Mouse (Mus musculus): ENCODE results near the gene Ski. TPM values are rescaled to one million over a fixed set of nuclear protein-coding genes. Genes with fewer than 3 reads are reported as not detected.

Gene Ski
- polyA plus RNA-seq, 1 experiment from 2014 or later: 15.1 TPM

DNA sequence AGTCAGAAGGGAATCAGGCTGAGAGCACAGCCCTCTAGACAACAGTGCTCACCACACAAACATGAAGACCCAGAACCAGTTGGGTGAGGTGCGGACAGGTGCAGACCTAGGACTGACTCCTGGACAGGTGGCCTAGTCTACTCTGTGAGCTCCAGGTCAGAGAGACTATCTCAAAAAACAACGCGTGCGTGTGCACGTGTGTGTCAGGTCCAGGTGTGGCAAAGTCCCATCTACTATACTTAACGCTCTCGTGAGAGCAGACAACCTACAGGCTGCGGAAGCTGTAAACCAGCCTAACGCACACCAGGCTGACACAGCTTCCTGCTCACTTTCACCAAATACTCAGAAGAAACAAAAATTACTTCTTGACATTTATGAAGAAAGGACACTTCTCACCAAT is 27.2 kb downstream of the Ski start:
- WGBS: 88% methylated on average over 9 of the region's 9 CpGs
- peaks cover 35% of the 10 kb centered on the region for H3K4me1 ChIP-seq (ENCODE audit: control insufficient read depth, insufficient read depth, low read length)
- H3K4me2 ChIP-seq (ENCODE audit: low read depth): no peak overlapping the region
- H3K9ac ChIP-seq (ENCODE audit: low read length): no peak overlapping the region
- no peaks in the 10 kb centered on the region for H3K9me3 ChIP-seq (ENCODE audit: control insufficient read depth, low read length)
- ATAC-seq (ENCODE audit: insufficient read depth, low FRiP score, low TSS enrichment): no peak
- H3K4me3 ChIP-seq (ENCODE audit: low read depth, low read length): no peak overlapping the region
- H3K27ac ChIP-seq (ENCODE audit: low read depth, low read length): no peak overlapping the region
- H3K27me3 ChIP-seq (ENCODE audit: control insufficient read depth, insufficient read depth, low read length): no peaks in the 10 kb centered on the region
- no peak for DNase-seq (ENCODE audit: low spot score)
- no peaks in the 10 kb centered on the region for H3K36me3 ChIP-seq (ENCODE audit: control insufficient read depth, insufficient read depth, low read length)

DNA sequence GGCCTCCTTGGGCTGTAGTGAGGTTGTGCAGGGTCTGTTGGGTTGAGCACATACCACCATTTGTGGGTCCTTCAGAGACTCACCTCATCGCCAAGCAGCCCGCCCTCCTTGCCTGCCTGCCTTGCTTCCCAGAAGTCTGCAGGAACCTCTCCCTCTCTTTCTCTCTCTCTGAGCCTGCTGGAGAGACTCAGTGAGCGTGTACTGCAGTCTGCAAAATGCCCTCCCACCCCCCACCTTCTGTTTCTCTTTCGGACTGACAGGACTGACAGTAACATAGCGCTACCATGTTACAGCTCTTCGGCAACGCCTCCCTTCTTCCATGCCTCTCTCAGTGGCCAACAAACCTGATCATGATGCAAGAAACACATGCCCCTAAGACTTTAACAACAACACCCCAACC is 32.1 kb downstream of the Ski start:
- no peaks in the 10 kb centered on the region for H3K9me3 ChIP-seq (ENCODE audit: control insufficient read depth, low read length)
- H3K4me3 ChIP-seq (ENCODE audit: low read depth, low read length): no peak overlapping the region
- H3K4me2 ChIP-seq (ENCODE audit: low read depth): peak overlapping the region; percentile 28; the same call in 1 of the 2 replicates
- peak overlapping the region; percentile 54 for H3K27ac ChIP-seq (ENCODE audit: low read depth, low read length)
- peaks cover 55% of the 10 kb centered on the region for H3K4me1 ChIP-seq (ENCODE audit: control insufficient read depth, insufficient read depth, low read length)
- no peaks in the 10 kb centered on the region for H3K36me3 ChIP-seq (ENCODE audit: control insufficient read depth, insufficient read depth, low read length)
- H3K9ac ChIP-seq (ENCODE audit: low read length): no peak overlapping the region
- 17% methylated on average over 7 of the region's 7 CpGs for WGBS
- no peaks in the 10 kb centered on the region for H3K27me3 ChIP-seq (ENCODE audit: control insufficient read depth, insufficient read depth, low read length)
- ATAC-seq (ENCODE audit: insufficient read depth, low FRiP score, low TSS enrichment): peak; percentile 45; the same call in 1 of the 2 replicates
- DNase-seq (ENCODE audit: low spot score): peak; percentile 23

DNA sequence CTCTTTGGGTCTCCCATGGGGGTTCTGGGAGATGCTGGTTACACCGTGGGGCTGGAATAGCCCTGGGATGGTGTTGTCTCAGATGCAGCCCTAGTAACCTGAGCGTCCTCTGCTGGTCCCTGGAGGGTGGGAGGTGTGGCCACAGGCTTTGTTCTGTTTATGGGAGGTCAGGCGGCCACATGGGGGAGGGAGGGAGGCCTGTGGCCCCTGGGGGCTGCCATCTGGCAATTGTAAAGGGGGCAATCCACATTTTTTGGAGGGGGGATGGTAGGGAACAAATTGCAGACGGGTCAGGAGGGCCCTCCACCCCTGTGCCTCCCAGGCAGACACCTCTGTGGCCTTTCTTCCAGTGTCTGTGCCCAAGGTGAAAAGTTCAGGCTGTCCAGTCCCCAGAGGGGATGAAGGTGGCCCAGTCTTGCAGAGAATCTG is 32.7 kb downstream of the Ski start:
- Histone ChIP-seq H3K27me3 (ENCODE audit: control insufficient read depth, insufficient read depth, low read length) (no peaks in the 10 kb centered on the region), H3K4me2 (ENCODE audit: low read depth) (peak overlapping the region; percentile 28), H3K4me3 (ENCODE audit: low read depth, low read length) (no peak overlapping the region), H3K9ac (ENCODE audit: low read length) (peak overlapping the region; percentile 26; the same call in 1 of the 2 replicates), H3K9me3 (ENCODE audit: control insufficient read depth, low read length) (no peaks in the 10 kb centered on the region), H3K36me3 (ENCODE audit: control insufficient read depth, insufficient read depth, low read length) (no peaks in the 10 kb centered on the region), H3K4me1 (ENCODE audit: control insufficient read depth, insufficient read depth, low read length) (peaks cover 55% of the 10 kb centered on the region), H3K27ac (ENCODE audit: low read depth, low read length) (peak overlapping the region; percentile 54)
- peak; percentile 65; the same call in 1 of the 2 replicates for ATAC-seq (ENCODE audit: insufficient read depth, low FRiP score, low TSS enrichment)
- DNase-seq (ENCODE audit: low spot score): peak; percentile 62
- WGBS: under 1% methylated on average over 4 of the region's 4 CpGs

GRCm38 (mm10) chr4:155188803-155189202 is 33.6 kb downstream of the Ski start:
- Histone ChIP-seq H3K36me3 (ENCODE audit: control insufficient read depth, insufficient read depth, low read length) (no peaks in the 10 kb centered on the region), H3K27me3 (ENCODE audit: control insufficient read depth, insufficient read depth, low read length) (no peaks in the 10 kb centered on the region), H3K4me1 (ENCODE audit: control insufficient read depth, insufficient read depth, low read length) (peaks cover 55% of the 10 kb centered on the region), H3K4me3 (ENCODE audit: low read depth, low read length) (no peak overlapping the region), H3K27ac (ENCODE audit: low read depth, low read length) (peak overlapping the region; percentile 72), H3K4me2 (ENCODE audit: low read depth) (no peak overlapping the region), H3K9me3 (ENCODE audit: control insufficient read depth, low read length) (no peaks in the 10 kb centered on the region), H3K9ac (ENCODE audit: low read length) (no peak overlapping the region)
- DNase-seq (ENCODE audit: low spot score) (no peak), ATAC-seq (ENCODE audit: insufficient read depth, low FRiP score, low TSS enrichment) (no peak)

DNA sequence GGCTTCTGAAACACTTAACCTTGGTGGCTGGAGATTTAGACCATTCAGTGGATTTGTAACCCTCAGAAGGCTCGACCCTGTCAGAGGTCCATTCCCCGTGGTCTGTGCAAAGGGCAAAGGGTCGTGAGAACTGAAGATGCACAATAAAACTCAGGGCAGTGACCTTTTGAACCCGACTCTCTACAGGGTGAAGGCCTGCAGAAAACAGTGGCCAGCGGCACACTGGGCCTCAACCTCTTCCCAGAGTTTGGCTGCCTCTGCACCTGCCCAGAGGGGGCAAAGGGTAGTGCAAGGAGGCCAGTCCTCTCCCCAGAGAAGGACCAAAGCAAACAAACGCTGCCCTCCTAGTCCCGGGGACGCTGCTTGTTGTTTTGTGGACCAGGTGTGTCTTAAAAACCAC is 34.1 kb downstream of the Ski start:
- DNase-seq (ENCODE audit: low spot score): no peak
- no peaks in the 10 kb centered on the region for H3K36me3 ChIP-seq (ENCODE audit: control insufficient read depth, insufficient read depth, low read length)
- no peak overlapping the region for H3K9ac ChIP-seq (ENCODE audit: low read length)
- no peak overlapping the region for H3K4me3 ChIP-seq (ENCODE audit: low read depth, low read length)
- no peak overlapping the region for H3K4me2 ChIP-seq (ENCODE audit: low read depth)
- no peaks in the 10 kb centered on the region for H3K27me3 ChIP-seq (ENCODE audit: control insufficient read depth, insufficient read depth, low read length)
- peaks cover 55% of the 10 kb centered on the region for H3K4me1 ChIP-seq (ENCODE audit: control insufficient read depth, insufficient read depth, low read length)
- no peak for ATAC-seq (ENCODE audit: insufficient read depth, low FRiP score, low TSS enrichment)
- 0% methylated on average over 8 of the region's 8 CpGs for WGBS
- H3K9me3 ChIP-seq (ENCODE audit: control insufficient read depth, low read length): no peaks in the 10 kb centered on the region
- peak overlapping the region; percentile 72 for H3K27ac ChIP-seq (ENCODE audit: low read depth, low read length)

GRCm38 (mm10) chr4:155187192-155187674 is 35.2 kb downstream of the Ski start:
- peaks cover 55% of the 10 kb centered on the region for H3K4me1 ChIP-seq (ENCODE audit: control insufficient read depth, insufficient read depth, low read length)

GRCm38 (mm10) chr4:155185845-155186244 is 36.5 kb downstream of the Ski start:
- Histone ChIP-seq H3K4me3 (ENCODE audit: low read depth, low read length) (no peak overlapping the region), H3K4me1 (ENCODE audit: control insufficient read depth, insufficient read depth, low read length) (peaks cover 44% of the 10 kb centered on the region), H3K4me2 (ENCODE audit: low read depth) (no peak overlapping the region), H3K36me3 (ENCODE audit: control insufficient read depth, insufficient read depth, low read length) (no peaks in the 10 kb centered on the region), H3K27me3 (ENCODE audit: control insufficient read depth, insufficient read depth, low read length) (no peaks in the 10 kb centered on the region), H3K9me3 (ENCODE audit: control insufficient read depth, low read length) (no peaks in the 10 kb centered on the region), H3K9ac (ENCODE audit: low read length) (no peak overlapping the region), H3K27ac (ENCODE audit: low read depth, low read length) (no peak overlapping the region)
- 83% methylated on average over 9 of the region's 9 CpGs for WGBS
- ATAC-seq (ENCODE audit: insufficient read depth, low FRiP score, low TSS enrichment): no peak
- no peak for DNase-seq (ENCODE audit: low spot score)

More at GRCm38 (mm10) chr4:155187192-155187674, 35.2 kb downstream of the Ski start:
- Histone ChIP-seq H3K9ac (ENCODE audit: low read length) (no peak overlapping the region), H3K4me3 (ENCODE audit: low read depth, low read length) (no peak overlapping the region), H3K36me3 (ENCODE audit: control insufficient read depth, insufficient read depth, low read length) (no peaks in the 10 kb centered on the region), H3K27me3 (ENCODE audit: control insufficient read depth, insufficient read depth, low read length) (no peaks in the 10 kb centered on the region), H3K4me2 (ENCODE audit: low read depth) (0 out of 2 replicates have a peak overlapping the region, but pooled peaks have one; percentile 9), H3K27ac (ENCODE audit: low read depth, low read length) (0 out of 2 replicates have a peak overlapping the region, but pooled peaks have one; percentile 34), H3K9me3 (ENCODE audit: control insufficient read depth, low read length) (no peaks in the 10 kb centered on the region)
- WGBS: 26% methylated on average over 3 of the region's 3 CpGs
- ATAC-seq (ENCODE audit: insufficient read depth, low FRiP score, low TSS enrichment): no peak
- no peak for DNase-seq (ENCODE audit: low spot score)

GRCm38 (mm10) chr4:155184248-155185070 is 37.9 kb downstream of the Ski start:
- WGBS: 87% methylated on average over 18 of the region's 18 CpGs
- Histone ChIP-seq H3K9ac (ENCODE audit: low read length) (no peak overlapping the region), H3K9me3 (ENCODE audit: control insufficient read depth, low read length) (no peaks in the 10 kb centered on the region), H3K27me3 (ENCODE audit: control insufficient read depth, insufficient read depth, low read length) (no peaks in the 10 kb centered on the region), H3K27ac (ENCODE audit: low read depth, low read length) (no peak overlapping the region), H3K4me3 (ENCODE audit: low read depth, low read length) (no peak overlapping the region), H3K36me3 (ENCODE audit: control insufficient read depth, insufficient read depth, low read length) (no peaks in the 10 kb centered on the region), H3K4me2 (ENCODE audit: low read depth) (no peak overlapping the region), H3K4me1 (ENCODE audit: control insufficient read depth, insufficient read depth, low read length) (peaks cover 31% of the 10 kb centered on the region)
- DNase-seq (ENCODE audit: low spot score): no peak
- ATAC-seq (ENCODE audit: insufficient read depth, low FRiP score, low TSS enrichment): no peak

DNA sequence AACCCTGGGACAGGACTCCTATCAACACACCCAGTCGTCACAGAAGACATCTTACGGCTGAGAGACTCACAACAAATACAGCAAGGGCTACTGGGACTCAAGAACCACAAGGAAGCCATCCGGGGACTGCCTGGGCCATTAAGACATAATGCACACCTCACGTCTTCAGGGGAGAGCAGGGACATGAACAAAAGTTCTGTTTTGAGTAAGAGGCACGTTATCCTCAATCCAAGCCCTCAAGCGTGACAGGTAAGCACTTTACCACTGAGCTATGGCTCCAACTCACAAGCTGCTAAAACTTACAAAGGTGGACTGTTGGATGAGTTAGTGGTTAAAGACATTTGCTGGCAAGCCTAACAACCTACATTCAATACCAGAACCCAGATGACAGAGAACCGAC is 39.2 kb downstream of the Ski start:
- Histone ChIP-seq H3K27ac (ENCODE audit: low read depth, low read length) (no peak overlapping the region), H3K4me3 (ENCODE audit: low read depth, low read length) (no peak overlapping the region), H3K4me1 (ENCODE audit: control insufficient read depth, insufficient read depth, low read length) (peaks cover 31% of the 10 kb centered on the region), H3K4me2 (ENCODE audit: low read depth) (no peak overlapping the region), H3K9me3 (ENCODE audit: control insufficient read depth, low read length) (no peaks in the 10 kb centered on the region), H3K9ac (ENCODE audit: low read length) (no peak overlapping the region), H3K36me3 (ENCODE audit: control insufficient read depth, insufficient read depth, low read length) (no peaks in the 10 kb centered on the region), H3K27me3 (ENCODE audit: control insufficient read depth, insufficient read depth, low read length) (no peaks in the 10 kb centered on the region)
- no peak for ATAC-seq (ENCODE audit: insufficient read depth, low FRiP score, low TSS enrichment)
- DNase-seq (ENCODE audit: low spot score): no peak
- WGBS: 79% methylated on average over 7 of the region's 7 CpGs
